Mouse (Mus musculus) small intestine, adult 10 weeks (tissue): ENCODE measurements around the gene Dctn2. TPM values are rescaled to one million over a fixed set of nuclear protein-coding genes. Genes with fewer than 3 reads are reported as not detected.

Source experiments
- polyA plus RNA-seq: library from polyadenylated mRNA; stranded (reverse); fragments of 350-450 nt; fragmentation: Illumina TruSeq; extraction: RNeasy Lipid Tissue Mini Kit (QIAGEN cat#74804); gene quantifications from one replicate; pipeline ENCODE4 v1.2.3, GENCODE M21; 2014; ENCODE audit warnings: low replicate concordance

Dctn2 gene
- polyA plus RNA-seq: 15.2 TPM

DNA sequence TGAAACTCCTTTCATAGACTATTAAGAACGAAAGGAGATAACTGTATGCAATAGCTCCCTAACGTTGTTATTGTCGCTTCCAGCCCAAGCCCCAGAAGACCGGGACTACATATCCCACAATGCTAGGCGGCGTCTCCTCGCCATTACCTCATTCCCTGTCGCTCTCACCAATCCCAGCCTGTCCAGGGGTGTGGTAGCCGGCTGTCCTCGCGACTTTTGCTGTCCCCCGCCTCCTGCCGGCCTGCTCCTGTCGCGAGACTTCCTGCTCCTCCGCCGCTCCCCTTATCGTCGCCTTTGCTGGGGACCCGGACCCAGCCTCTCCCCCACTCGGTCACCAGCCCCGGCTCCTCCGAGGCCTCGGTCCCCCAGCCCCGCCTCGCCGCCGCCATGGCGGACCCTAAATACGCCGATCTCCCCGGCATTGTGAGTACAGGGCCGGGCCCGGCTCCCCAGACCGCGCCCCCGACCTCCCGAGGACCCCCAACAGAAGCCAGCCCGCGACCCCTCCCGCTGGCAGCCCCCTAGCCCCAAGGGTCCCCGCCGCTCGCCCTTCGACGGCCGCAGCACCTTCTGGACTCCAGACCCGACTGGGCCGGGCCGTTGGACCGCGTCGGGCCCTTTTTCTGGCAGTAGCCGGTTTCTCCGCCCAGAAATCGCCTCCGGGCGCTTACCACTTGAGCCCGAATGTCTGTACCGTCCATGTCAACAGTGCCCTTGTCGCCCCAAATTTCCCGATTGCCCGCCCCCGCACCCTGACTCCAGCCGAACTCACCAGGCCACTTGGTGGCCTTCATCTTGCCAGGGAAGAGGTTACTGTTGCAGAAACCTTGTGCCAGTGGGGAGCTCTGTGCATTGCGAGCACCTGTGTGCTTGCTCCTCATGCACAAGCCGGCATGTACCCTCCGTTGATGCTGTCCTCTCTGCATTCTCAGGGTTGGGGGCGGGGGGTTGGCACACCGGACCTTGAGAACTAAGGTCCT is at the start of gene Dctn2:
Dctn2 (plus strand) TSS at position 257 of the 980 bp plus-strand sequence.

GRCm38 (mm10) chr10:127262548-127263398 is 3.4 kb upstream of the Dctn2 start, which contains the start of gene Kif5a:
TSS of gene Kif5a (minus strand) at chr10:127263348.

GRCm38 (mm10) chr10:127288800-127289572 is 22.8 kb downstream of the Dctn2 start, which contains the start of gene Mbd6:
TSS of gene Mbd6 (minus strand) at chr10:127289018.

GRCm38 (mm10) chr10:127311476-127312355 is 45.5 kb downstream of the Dctn2 start, which contains the start of gene Mars:
TSS of gene Mars (minus strand) at chr10:127311786.

DNA sequence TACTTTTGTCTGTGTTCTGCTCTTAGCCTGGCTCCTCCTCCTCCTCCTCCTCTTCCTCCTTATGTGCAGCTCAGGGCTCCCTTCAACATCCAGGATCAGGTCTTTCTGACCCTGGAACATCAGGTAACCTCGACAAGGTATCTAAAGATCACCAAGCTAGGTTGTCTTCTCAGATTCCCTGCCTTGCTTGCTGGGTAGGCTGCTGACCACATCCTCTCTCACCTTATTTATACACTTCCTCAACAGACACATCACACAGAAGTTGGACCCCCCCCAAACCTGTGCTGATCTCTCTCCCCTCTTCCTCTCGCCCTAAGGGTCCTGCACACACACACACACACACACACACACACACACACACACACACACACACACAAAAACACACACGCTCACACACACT is 55.5 kb downstream of the Dctn2 start, which contains the start of gene Arhgap9:
Arhgap9 (plus strand) TSS at position 344 of the 400 bp plus-strand sequence.

Other genes starting within 250 kb of the Dctn2 start
- gene Tsfm, start 235.5 kb upstream of the Dctn2 start, polyA plus RNA-seq: 7.3 TPM
- 1.5 TPM for gene Mettl1, start 225.0 kb upstream of the Dctn2 start, polyA plus RNA-seq
- gene Eef1akmt3, start 224.9 kb upstream of the Dctn2 start, polyA plus RNA-seq: 0.56 TPM
- gene Cyp27b1, start 218.1 kb upstream of the Dctn2 start, polyA plus RNA-seq: not detected
- gene March9, start 206.2 kb upstream of the Dctn2 start, polyA plus RNA-seq: 0.45 TPM
- gene Cdk4, start 202.8 kb upstream of the Dctn2 start, polyA plus RNA-seq: 7.9 TPM
- gene Tspan31, start 196.1 kb upstream of the Dctn2 start, polyA plus RNA-seq: 40.0 TPM
- gene Agap2, start 191.1 kb upstream of the Dctn2 start, polyA plus RNA-seq: not detected
- 7.4 TPM for gene Os9, start 145.2 kb upstream of the Dctn2 start, polyA plus RNA-seq
- 11.8 TPM for gene B4galnt1, start 101.1 kb upstream of the Dctn2 start, polyA plus RNA-seq
- gene Slc26a10, start 85.7 kb upstream of the Dctn2 start, polyA plus RNA-seq: not detected
- gene Arhgef25, start 76.3 kb upstream of the Dctn2 start, polyA plus RNA-seq: 3.9 TPM
- gene Dtx3, start 70.6 kb upstream of the Dctn2 start, polyA plus RNA-seq: 0.56 TPM
- gene Pip4k2c, start 54.8 kb upstream of the Dctn2 start, polyA plus RNA-seq: 8.8 TPM
- 1.0 TPM for gene Kif5a, start 3.0 kb upstream of the Dctn2 start, polyA plus RNA-seq
- 2.0 TPM for gene Mbd6, start 22.6 kb downstream of the Dctn2 start, polyA plus RNA-seq
- gene Mars, start 45.4 kb downstream of the Dctn2 start, polyA plus RNA-seq: 7.2 TPM
- gene Arhgap9, start 55.6 kb downstream of the Dctn2 start, polyA plus RNA-seq: 1.1 TPM
- 0.11 TPM for gene Gli1, start 75.6 kb downstream of the Dctn2 start, polyA plus RNA-seq
- gene Inhbe, start 88.0 kb downstream of the Dctn2 start, polyA plus RNA-seq: not detected
- not detected for gene Inhbc, start 104.1 kb downstream of the Dctn2 start, polyA plus RNA-seq
- 116 TPM for gene R3hdm2, start 114.0 kb downstream of the Dctn2 start, polyA plus RNA-seq
- not detected for gene Stac3, start 235.3 kb downstream of the Dctn2 start, polyA plus RNA-seq
- gene Ndufa4l2, start 248.6 kb downstream of the Dctn2 start, polyA plus RNA-seq: not detected